Mouse (Mus musculus) heart, postnatal 0 days (tissue): Measurements from ENCODE around the gene Stard13. TPM values are rescaled to one million over a fixed set of nuclear protein-coding genes. Genes with fewer than 3 reads are reported as not detected.

Experiments used
- ATAC-seq: fragments of 200-750 bp; cut with Nextera tagmentation; 2 replicates; pipeline ENCODE4 v1.8.0; 2017; ENCODE audit warnings: low read depth, moderate number of reproducible peaks, moderate library complexity; ENCODE audit not compliant: insufficient read depth
- DNase-seq: peaks from one replicate; pipeline ENCODE4 v3.0.0-alpha.2; 2016; ENCODE audit warnings: low spot score
- H3K27ac ChIP-seq: fragments of 300-500 bp; sonication (generic); 2 replicates; pipeline ENCODE4 v1.5.1; 2014; ENCODE audit warnings: low read depth, mild to moderate bottlenecking
- H3K27me3 ChIP-seq: fragments of 300-500 bp; sonication (generic); 2 replicates; pipeline ENCODE4 v1.6.1; 2014; ENCODE audit warnings: low read length, mixed read lengths; ENCODE audit not compliant: control insufficient read depth, insufficient read depth
- H3K36me3 ChIP-seq: fragments of 300-500 bp; sonication (generic); replicated peaks from 2 replicates; pipeline ENCODE4 v1.6.1; 2014; ENCODE audit warnings: low read length, mixed read lengths; ENCODE audit not compliant: control insufficient read depth, insufficient read depth
- H3K4me1 ChIP-seq: fragments of 300-500 bp; sonication (generic); 2 replicates; pipeline ENCODE4 v1.6.1; 2014; ENCODE audit warnings: antibody characterized with exemption; ENCODE audit not compliant: control insufficient read depth, insufficient read depth
- H3K4me2 ChIP-seq: fragments of 300-500 bp; sonication (generic); 2 replicates; pipeline ENCODE4 v1.6.1; 2014; ENCODE audit warnings: low read depth, mild to moderate bottlenecking, low read length, moderate library complexity
- H3K4me3 ChIP-seq: fragments of 300-500 bp; sonication (generic); 2 replicates; pipeline ENCODE4 v1.5.1; 2014; ENCODE audit warnings: low read depth, low read length
- H3K9ac ChIP-seq: fragments of 300-500 bp; sonication (generic); replicated peaks from 2 replicates; pipeline ENCODE4 v1.6.1; 2014; ENCODE audit warnings: low read depth, low read length, mixed read lengths
- H3K9me3 ChIP-seq: fragments of 300-500 bp; sonication (generic); replicated peaks from 2 replicates; pipeline ENCODE4 v1.6.1; 2016; ENCODE audit warnings: low read length; ENCODE audit not compliant: control insufficient read depth
- CTCF ChIP-seq: IDR thresholded peaks from 2 replicates; pipeline ENCODE4 v1.5.1; 2016; ENCODE audit warnings: antibody characterized with exemption, control low read depth, low read depth
- EP300 ChIP-seq: IDR thresholded peaks from 2 replicates; pipeline ENCODE4 v1.6.1; 2016; ENCODE audit warnings: antibody characterized with exemption, low read depth
- WGBS: fragments of 180-500 bp; shearing (Covaris S2); extraction: QIAGEN DNeasy Blood & Tissue Kit; methylation state at CpG from one replicate; pipeline ENCODE4 v1.1.7; 2014; 5-methylcytosine and 5-hydroxymethylcytosine counted together
- polyA plus RNA-seq: library from polyadenylated mRNA; unstranded; fragments of >200 nt; fragmentation: Nextera tagmentation; extraction: Ambion mirVana; gene quantifications from 2 replicates; pipeline ENCODE4 v1.2.1, GENCODE M21; 2015
- total RNA-seq: library from RNA; depleted of rRNA; stranded (reverse); fragments of >200 nt; gene quantifications from 2 replicates; pipeline ENCODE4 v1.2.3, GENCODE M21; 2014; ENCODE audit warnings: low replicate concordance

The Stard13 gene
- total and polyA plus RNA-seq, 2 experiments from 2014 or later: 3.3 to 10.6 TPM

GRCm38 (mm10) chr5:151266896-151267634 is 33.4 kb upstream of the Stard13 start:
- TF ChIP-seq CTCF (no peak), EP300 (no peak)
- Histone ChIP-seq H3K4me2 (no peak overlapping the region), H3K9me3 (no peaks in the 10 kb centered on the region)

GRCm38 (mm10) chr5:151261558-151261957 is 27.9 kb upstream of the Stard13 start:
- H3K4me3 ChIP-seq: no peak overlapping the region
- 82% methylated on average over 2 of the region's 2 CpGs for whole genome bisulfite sequencing

More at GRCm38 (mm10) chr5:151266896-151267634, 33.4 kb upstream of the Stard13 start:
- Histone ChIP-seq H3K4me1 (no peaks in the 10 kb centered on the region), H3K27me3 (no peaks in the 10 kb centered on the region), H3K36me3 (no peaks in the 10 kb centered on the region), H3K27ac (no peak overlapping the region), H3K4me3 (no peak overlapping the region), H3K9ac (no peak overlapping the region)
- whole genome bisulfite sequencing: 75% methylated on average over 14 of the region's 14 CpGs
- DNase-seq (no peak), ATAC-seq (no peak)

DNA sequence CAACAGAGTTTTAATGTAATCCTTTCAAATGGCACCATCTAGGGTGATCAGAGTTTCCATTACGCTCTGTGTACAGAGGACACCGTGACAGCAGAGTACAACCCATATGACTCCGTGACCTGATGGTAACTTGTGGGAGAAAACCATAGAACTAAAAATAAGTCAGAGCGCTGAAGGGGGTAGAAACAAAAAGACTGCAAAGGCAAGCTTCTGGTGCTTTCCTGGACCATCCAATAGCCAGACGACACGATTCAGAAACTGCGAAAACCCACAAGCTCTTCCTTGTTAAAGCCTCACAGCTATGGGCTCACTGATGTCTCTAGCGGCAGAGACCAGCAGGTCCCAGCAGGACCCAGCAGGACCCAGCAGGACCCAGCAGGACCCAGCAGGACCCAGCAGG is 18.6 kb upstream of the Stard13 start:
- H3K4me1 ChIP-seq: peaks cover under 1% of the 10 kb centered on the region; the same call in 1 of the 2 replicates
- DNase-seq (no peak), ATAC-seq (peak; percentile 67; the same call in 1 of the 2 replicates)
- 35% methylated on average over 8 of the region's 8 CpGs for WGBS
- peak overlapping the region; percentile 17; the same call in 1 of the 2 replicates for H3K4me2 ChIP-seq
- H3K27me3 ChIP-seq: no peaks in the 10 kb centered on the region
- 0 out of 2 replicates have a peak overlapping the region, but pooled peaks have one; percentile 6 for H3K4me3 ChIP-seq
- TF ChIP-seq EP300 (no peak), CTCF (peak; percentile 19; the same call in 1 of the 2 replicates)
- H3K9ac ChIP-seq: no peak overlapping the region
- H3K27ac ChIP-seq: no peak overlapping the region
- H3K36me3 ChIP-seq: no peaks in the 10 kb centered on the region
- H3K9me3 ChIP-seq: no peaks in the 10 kb centered on the region

More at GRCm38 (mm10) chr5:151261558-151261957, 27.9 kb upstream of the Stard13 start:
- Histone ChIP-seq H3K9ac (no peak overlapping the region), H3K27me3 (no peaks in the 10 kb centered on the region), H3K27ac (no peak overlapping the region), H3K36me3 (no peaks in the 10 kb centered on the region), H3K9me3 (no peaks in the 10 kb centered on the region), H3K4me1 (no peaks in the 10 kb centered on the region), H3K4me2 (no peak overlapping the region)
- ATAC-seq (no peak), DNase-seq (no peak)
- TF ChIP-seq EP300: no peak
- TF ChIP-seq CTCF: no peak

GRCm38 (mm10) chr5:151251656-151252055 is 18.0 kb upstream of the Stard13 start:
- Histone ChIP-seq H3K9me3 (no peaks in the 10 kb centered on the region), H3K27ac (no peak overlapping the region), H3K4me1 (peaks cover 6% of the 10 kb centered on the region; the same call in 1 of the 2 replicates), H3K36me3 (no peaks in the 10 kb centered on the region), H3K27me3 (no peaks in the 10 kb centered on the region), H3K4me2 (no peak overlapping the region), H3K9ac (no peak overlapping the region), H3K4me3 (no peak overlapping the region)
- DNase-seq (no peak), ATAC-seq (no peak)
- TF ChIP-seq EP300: no peak
- no peak for TF ChIP-seq CTCF
- 58% methylated on average over 8 of the region's 8 CpGs for WGBS

DNA sequence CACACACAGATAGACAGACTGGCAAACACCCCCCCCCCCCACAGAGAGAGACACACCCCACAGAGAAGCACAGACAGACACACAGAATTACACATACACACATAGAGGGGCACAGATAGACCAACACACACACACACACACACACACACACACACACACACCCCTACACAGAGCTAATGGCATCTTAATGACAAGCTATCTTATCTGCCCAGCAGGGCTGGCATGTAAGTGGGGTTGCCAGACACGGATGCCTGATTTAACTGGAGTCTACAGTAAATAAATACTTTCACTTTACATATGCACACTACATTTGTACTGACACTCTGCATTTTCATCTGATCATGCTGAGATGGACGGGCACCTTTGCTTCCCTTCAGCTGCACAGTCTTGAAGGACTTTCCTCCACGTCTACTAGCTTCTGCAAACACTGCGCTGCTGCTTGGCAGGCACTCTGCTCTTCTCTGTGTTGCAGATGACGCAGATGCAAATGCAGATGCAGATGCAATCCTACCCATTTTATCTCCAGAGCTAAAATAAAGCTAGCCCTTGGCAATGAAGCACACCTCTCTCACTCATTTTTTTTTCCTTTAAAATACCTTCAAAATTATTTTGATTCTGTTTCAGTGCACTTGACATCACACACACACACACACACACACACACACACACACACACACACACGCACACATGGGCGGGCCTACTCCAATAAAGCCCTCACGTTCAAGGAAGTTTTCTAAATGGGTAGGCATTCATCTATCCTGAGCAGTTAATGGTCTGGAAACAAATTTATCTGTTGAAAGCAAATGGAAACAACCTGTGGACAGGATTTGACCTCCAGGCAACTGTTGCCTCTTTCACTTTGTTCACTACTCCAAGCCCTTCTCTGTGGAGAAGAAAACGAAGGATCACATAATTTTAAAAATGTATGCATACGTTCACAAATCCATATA is 15.3 kb upstream of the Stard13 start:
- Histone ChIP-seq H3K4me1 (peaks cover 8% of the 10 kb centered on the region; the same call in 1 of the 2 replicates), H3K9ac (no peak overlapping the region), H3K9me3 (no peaks in the 10 kb centered on the region), H3K27me3 (no peaks in the 10 kb centered on the region), H3K4me2 (peak overlapping the region; percentile 33), H3K27ac (no peak overlapping the region), H3K4me3 (no peak overlapping the region), H3K36me3 (no peaks in the 10 kb centered on the region)
- ATAC-seq (no peak), DNase-seq (no peak)
- TF ChIP-seq CTCF (no peak), EP300 (no peak)
- WGBS: 63% methylated on average over 10 of the region's 10 CpGs
